9 mouse cellular contexts compared by ENCODE assay signal in genomic region chr11:61644576-61645326, GRCm38 (mm10). TPM values are rescaled to one million over a fixed set of nuclear protein-coding genes. Genes with fewer than 3 reads are reported as not detected.
DNase-seq lines count a peak whose midpoint lies in the region; ATAC-seq and TF ChIP-seq lines count a peak whose summit lies in the region.
"Had no signal": no experiment of that assay in that cellular context is flagged by ENCODE, and none has a peak within 500 bp of the region (broad histone marks: within the 10 kb centered on the region; RNA-seq: fewer than 3 reads in every experiment).

No protein-coding gene starts in this region.

- H3K27me3 ChIP-seq in myocyte (ENCODE audit: control insufficient read depth, insufficient read depth, insufficient read length), result no peaks in the 10 kb centered on the region
- H3K27me3 ChIP-seq in hindbrain, postnatal 0 days (ENCODE audit: insufficient read depth, low read length), result no peaks in the 10 kb centered on the region

- no peaks in the 10 kb centered on the region for H3K4me1 ChIP-seq in hindbrain, postnatal 0 days (ENCODE audit: insufficient read depth, low read length)

- H3K4me3 ChIP-seq in myocyte, result no peak overlapping the region
- no peak overlapping the region for H3K4me3 ChIP-seq in hindbrain, postnatal 0 days (ENCODE audit: low read length)

- H3K27ac ChIP-seq in hindbrain, postnatal 0 days, result no peak overlapping the region

- no peak for TF ChIP-seq POLR2A in myocyte (IDR thresholded peaks at IDR 0.05; ENCODE audit: insufficient read length, low read depth)

- no peaks in the 10 kb centered on the region for H3K9me3 ChIP-seq in hindbrain, postnatal 0 days (ENCODE audit: low read length)

- no peaks in the 10 kb centered on the region for H3K36me3 ChIP-seq in myocyte (ENCODE audit: control insufficient read depth, insufficient read depth)
- H3K36me3 ChIP-seq in hindbrain, postnatal 0 days (ENCODE audit: insufficient read depth, low read length), result no peaks in the 10 kb centered on the region

- H3K79me2 ChIP-seq in myocyte (ENCODE audit: control insufficient read depth, insufficient read depth), result no peaks in the 10 kb centered on the region

- TF ChIP-seq CTCF in hindbrain, postnatal 0 days (IDR thresholded peaks at IDR 0.05; ENCODE audit: low read depth), result no peak

- intact Hi-C loops in left cerebral cortex, postnatal 10 days (cut with DNase I), result no loop called here

- H3K4me2 ChIP-seq in myocyte (ENCODE audit: low read depth), result peak overlapping the region; percentile 53
- H3K4me2 ChIP-seq in hindbrain, postnatal 0 days (ENCODE audit: low read depth, low read length), result no peak overlapping the region

- WGBS in hindbrain, postnatal 0 days, result 60% methylated on average over 11 of the region's 11 CpGs

- no peak overlapping the region for H3ac ChIP-seq in myocyte (ENCODE audit: control insufficient read depth, insufficient read length)

- DNase-seq in left cerebral cortex, adult 11 months (ENCODE audit: low spot score), result peak; percentile 49
- no peak for DNase-seq in left cerebral cortex, postnatal 10 days (ENCODE audit: extremely low spot score in 1 of 2, low spot score in 2 of 2)
- peak; percentile 80 for DNase-seq in Muller cell, postnatal 12 days (ENCODE audit: inconsistent ontology term)
- no peak for DNase-seq in spleen, postnatal 10 days (ENCODE audit: low spot score in 2 of 2)
- DNase-seq in hindbrain, postnatal 0 days (ENCODE audit: low spot score), result no peak
- no peak for DNase-seq in adrenal gland, postnatal 4 days (ENCODE audit: low spot score in 2 of 2)

- H3K9ac ChIP-seq in hindbrain, postnatal 0 days (replicated peaks; ENCODE audit: low read length), result no peak overlapping the region

- ATAC-seq in inflammation-experienced regulatory T-cells, adult 6 months, result peak; percentile 63
- no peak for ATAC-seq in hindbrain, postnatal 0 days

TF ChIP-seq in myocyte, 11 proteins besides CTCF, POLR2A, EP300 and RAD21:
- TF ChIP-seq TCF12 (IDR thresholded peaks at IDR 0.05; ENCODE audit: insufficient read depth, poor library complexity, severe bottlenecking), result peak; percentile 14
- no peak for TF ChIP-seq SRF (IDR thresholded peaks at IDR 0.05; ENCODE audit: control insufficient read depth, insufficient read length, low read depth)
- peak; percentile 67 for TF ChIP-seq USF1 (IDR thresholded peaks at IDR 0.05; ENCODE audit: low read depth)
- no peak for TF ChIP-seq CEBPB (IDR thresholded peaks at IDR 0.05; ENCODE audit: insufficient read depth, poor library complexity, severe bottlenecking)
- TF ChIP-seq MYOG (IDR thresholded peaks at IDR 0.05; ENCODE audit: control insufficient read depth in 1 of 3, insufficient read depth in 1 of 3, insufficient read length in 2 of 3, low read depth in 2 of 3), result peak in 1 of 3 experiments; percentile 34
- TF ChIP-seq MYOD1 (IDR thresholded peaks at IDR 0.05; ENCODE audit: control insufficient read depth in 1 of 3, insufficient read length in 2 of 3, low read depth in 2 of 3), result peak in 2 of 3 experiments; percentile 50 to 61
- no peak for TF ChIP-seq MAX (IDR thresholded peaks at IDR 0.05; ENCODE audit: low read depth)
TF ChIP-seq in myocyte: peak in this region for 4.

RNA-seq across cellular contexts. Expression of gene Grap, which starts 8.3 kb away (rescaled TPM):
- total RNA-seq in left cerebral cortex, postnatal 10 days (2021), result 1 to 10 TPM; 6.9 to 7.3 TPM
- 100 to 1,000 TPM; 180 to 210 (median 192) TPM for polyA plus RNA-seq in inflammation-experienced regulatory T-cells, adult 6 months (2017; shearing (Covaris generic))
- polyA plus RNA-seq in myocyte (2012; fragmentation: generic; extraction: Trizol), result 0.06 TPM
- total RNA-seq in hindbrain, postnatal 0 days (2014; rRNA removed), result 7.4 and 11.9 TPM in 2 replicates
- polyA plus RNA-seq in hindbrain, postnatal 0 days (2015; fragmentation: Nextera tagmentation; extraction: Ambion mirVana), result 7.7 and 8.1 TPM in 2 replicates
- 10 to 100 TPM in 1 of 2 experiments, 1 to 10 TPM in 1; 9.1 to 10.8 TPM for total RNA-seq in adrenal gland, postnatal 4 days (2021)

RNA-seq across cellular contexts. Expression of gene Fam83g, which starts 39.1 kb away (rescaled TPM):
- total RNA-seq in left cerebral cortex, postnatal 10 days (2021), result under 1 TPM; 0.06 to 0.09 TPM
- polyA plus RNA-seq in inflammation-experienced regulatory T-cells, adult 6 months (2017; shearing (Covaris generic)), result under 1 TPM; 0.19 to 0.57 (median 0.19) TPM
- polyA plus RNA-seq in myocyte (2012; fragmentation: generic; extraction: Trizol), result not detected
- 0.11 and 0.21 TPM in 2 replicates for total RNA-seq in hindbrain, postnatal 0 days (2014; rRNA removed)
- 0.10 TPM in 2 replicates for polyA plus RNA-seq in hindbrain, postnatal 0 days (2015; fragmentation: Nextera tagmentation; extraction: Ambion mirVana)
- total RNA-seq in adrenal gland, postnatal 4 days (2021), result 1 to 10 TPM; 1.7 to 2.9 TPM
- total RNA-seq: granulocyte monocyte progenitor cell, adult 5-6 weeks had no signal

Comparison
In these comparisons a context has a peak if more than half of its experiments do, and no peak if none do; other contexts are left out.
1. DNase-seq: peak in left cerebral cortex, adult 11 months (single experiment) and Muller cell, postnatal 12 days (single experiment); none in left cerebral cortex, postnatal 10 days (0 of 2), spleen, postnatal 10 days (0 of 2), hindbrain, postnatal 0 days (single experiment) and adrenal gland, postnatal 4 days (0 of 2).